Mouse (Mus musculus): ENCODE measurements at regions not wholly inside any gene's neighbourhood (a gene's known extent, or its start where the extent isn't known, plus 50 kb on each side); places are given as distances from the start of the nearest gene placed in this dataset.

DNA sequence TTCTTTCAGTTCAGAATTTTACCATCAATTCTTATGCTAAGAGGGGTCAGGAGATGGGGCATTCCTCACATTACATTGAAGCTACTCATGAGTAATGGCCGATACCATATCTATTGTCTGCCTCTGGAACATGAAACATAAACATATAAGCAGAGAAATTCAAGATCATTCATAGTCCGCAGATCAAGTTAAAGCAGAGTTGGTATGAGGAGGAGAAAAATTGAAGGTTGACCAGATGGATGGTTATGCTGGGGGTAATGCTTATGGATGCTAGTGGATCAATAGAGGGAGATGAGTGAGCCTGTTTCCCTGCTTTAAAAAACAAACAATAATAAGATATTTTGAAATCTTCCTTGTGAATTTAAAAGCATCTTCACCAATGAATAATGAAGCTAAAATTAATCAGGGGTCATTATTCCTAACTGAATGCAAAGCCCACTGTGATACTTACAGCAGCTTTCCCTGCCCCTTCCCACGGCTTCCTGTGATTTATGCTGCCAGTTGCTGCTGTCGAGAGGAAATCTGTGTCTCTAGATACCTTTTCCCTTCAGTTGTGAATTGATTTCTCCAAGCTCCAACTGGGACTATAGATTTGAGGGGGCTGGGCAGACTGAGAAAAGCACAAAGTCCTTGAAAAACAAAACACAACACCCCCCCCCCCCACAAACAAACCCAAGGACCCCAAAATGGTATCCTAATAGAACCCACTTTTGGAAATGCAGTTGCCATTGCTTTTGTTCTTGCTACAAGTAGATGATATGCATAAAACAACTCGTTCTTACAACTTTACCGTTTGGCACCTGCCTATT lies 203.1 kb upstream of the Ubash3b start:
- H3K4me3 ChIP-seq (ENCODE audit: insufficient read depth, low read length): no peak overlapping the region
- peaks cover 7% of the 10 kb centered on the region for H3K4me1 ChIP-seq (ENCODE audit: control insufficient read depth, insufficient read depth, low read length)
- no peak overlapping the region for H3K27ac ChIP-seq (ENCODE audit: insufficient read depth, low read depth, low read length)
- no peak for TF ChIP-seq POLR2A (IDR thresholded peaks at IDR 0.05; ENCODE audit: borderline replicate concordance, low read depth, low read length)
- no peak for TF ChIP-seq CTCF (IDR thresholded peaks at IDR 0.05; ENCODE audit: low read depth, low read length)

DNA sequence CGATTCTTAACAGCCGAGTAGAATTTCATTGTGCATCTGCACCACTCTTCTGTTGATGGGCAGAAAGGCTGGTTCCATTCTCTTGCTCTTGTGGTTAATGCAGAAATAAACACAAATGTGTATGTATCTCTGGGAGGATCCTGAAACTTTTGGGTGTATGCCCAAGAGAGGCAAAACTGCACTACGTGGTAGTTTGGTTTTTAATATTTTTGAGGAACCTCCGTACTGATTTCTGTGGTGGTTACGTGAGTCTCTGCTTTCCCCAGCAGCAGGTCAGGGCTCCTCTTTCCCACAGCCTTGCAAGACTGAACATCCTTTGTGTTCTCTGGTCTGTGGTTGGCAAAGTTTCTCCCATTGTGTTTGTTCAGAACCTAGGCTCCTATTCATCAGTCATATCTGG lies 198.9 kb upstream of the Ubash3b start:
- Histone ChIP-seq H3K4me3 (ENCODE audit: insufficient read depth, low read length) (no peak overlapping the region), H3K4me1 (ENCODE audit: control insufficient read depth, insufficient read depth, low read length) (peaks cover 9% of the 10 kb centered on the region), H3K27ac (ENCODE audit: insufficient read depth, low read depth, low read length) (no peak overlapping the region)
- TF ChIP-seq POLR2A (IDR thresholded peaks at IDR 0.05; ENCODE audit: borderline replicate concordance, low read depth, low read length) (no peak), CTCF (IDR thresholded peaks at IDR 0.05; ENCODE audit: low read depth, low read length) (no peak)

DNA sequence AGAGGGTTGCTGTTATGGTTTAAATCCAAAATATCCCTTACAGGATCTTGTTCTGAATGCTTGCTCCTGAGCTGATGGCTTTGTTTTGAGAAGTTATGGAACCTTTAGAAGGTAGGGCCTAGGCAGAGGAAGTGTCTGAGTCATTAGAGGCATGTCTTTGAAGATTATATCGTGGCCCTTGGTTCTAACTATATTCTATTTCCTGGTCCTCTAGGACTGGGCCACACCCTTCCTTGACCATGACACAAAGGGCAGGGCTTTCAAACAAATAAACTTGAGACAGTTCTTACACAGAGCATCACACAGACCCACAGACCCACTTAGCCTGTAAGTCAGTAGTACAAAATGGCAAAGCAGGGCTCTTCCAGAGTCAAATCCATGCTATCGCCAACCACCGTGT lies 197.8 kb upstream of the Ubash3b start:
- Histone ChIP-seq H3K4me1 (ENCODE audit: control insufficient read depth, insufficient read depth, low read length) (peaks cover 9% of the 10 kb centered on the region), H3K4me3 (ENCODE audit: insufficient read depth, low read length) (no peak overlapping the region), H3K27ac (ENCODE audit: insufficient read depth, low read depth, low read length) (no peak overlapping the region)
- TF ChIP-seq POLR2A (IDR thresholded peaks at IDR 0.05; ENCODE audit: borderline replicate concordance, low read depth, low read length): no peak
- no peak for TF ChIP-seq CTCF (IDR thresholded peaks at IDR 0.05; ENCODE audit: low read depth, low read length)

DNA sequence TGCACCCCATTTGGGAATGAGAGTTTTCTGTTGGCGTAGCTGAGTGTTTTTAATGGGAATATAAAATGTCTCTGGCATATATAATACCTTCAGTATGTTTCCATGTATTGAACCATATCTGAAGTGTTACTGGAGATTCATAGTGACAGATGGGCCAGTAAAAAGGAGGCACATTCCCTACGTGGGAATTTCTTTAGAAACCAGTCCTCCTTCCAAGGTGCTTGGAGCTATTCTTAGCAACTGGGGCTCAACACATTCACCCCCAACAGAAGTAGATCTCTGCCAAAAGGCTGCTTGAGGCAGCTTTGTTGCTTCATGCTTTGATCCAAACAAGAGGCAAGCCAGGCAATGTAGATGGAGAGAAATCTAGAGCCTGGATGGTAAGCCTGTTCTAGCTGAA lies 183.8 kb upstream of the Ubash3b start:
- TF ChIP-seq CTCF (IDR thresholded peaks at IDR 0.05; ENCODE audit: low read depth, low read length): no peak
- no peak for TF ChIP-seq POLR2A (IDR thresholded peaks at IDR 0.05; ENCODE audit: borderline replicate concordance, low read depth, low read length)
- Histone ChIP-seq H3K27ac (ENCODE audit: insufficient read depth, low read depth, low read length) (no peak overlapping the region), H3K4me1 (ENCODE audit: control insufficient read depth, insufficient read depth, low read length) (no peaks in the 10 kb centered on the region), H3K4me3 (ENCODE audit: insufficient read depth, low read length) (no peak overlapping the region)

DNA sequence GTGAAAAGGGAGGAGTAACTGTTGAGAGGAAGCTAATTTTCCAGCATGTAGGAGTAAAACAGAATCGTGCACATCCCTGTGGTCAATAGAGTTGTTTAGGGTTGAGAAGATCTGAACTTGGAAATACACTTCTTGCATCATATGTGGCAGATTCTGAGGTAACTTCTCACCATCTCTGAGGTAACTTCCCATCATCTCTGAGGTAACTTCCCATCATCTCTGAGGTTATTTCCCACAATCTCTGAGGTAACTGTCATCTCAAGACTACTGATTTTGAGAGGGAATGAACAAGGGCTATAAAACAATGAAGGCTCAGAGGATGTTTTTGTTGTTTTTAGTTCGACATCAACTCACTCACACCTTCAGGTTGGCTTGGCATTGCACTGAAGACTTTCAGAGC lies 175.9 kb upstream of the Ubash3b start:
- Histone ChIP-seq H3K4me3 (ENCODE audit: insufficient read depth, low read length) (no peak overlapping the region), H3K4me1 (ENCODE audit: control insufficient read depth, insufficient read depth, low read length) (peaks cover 11% of the 10 kb centered on the region), H3K27ac (ENCODE audit: insufficient read depth, low read depth, low read length) (no peak overlapping the region)
- TF ChIP-seq POLR2A (IDR thresholded peaks at IDR 0.05; ENCODE audit: borderline replicate concordance, low read depth, low read length) (no peak), CTCF (IDR thresholded peaks at IDR 0.05; ENCODE audit: low read depth, low read length) (no peak)

DNA sequence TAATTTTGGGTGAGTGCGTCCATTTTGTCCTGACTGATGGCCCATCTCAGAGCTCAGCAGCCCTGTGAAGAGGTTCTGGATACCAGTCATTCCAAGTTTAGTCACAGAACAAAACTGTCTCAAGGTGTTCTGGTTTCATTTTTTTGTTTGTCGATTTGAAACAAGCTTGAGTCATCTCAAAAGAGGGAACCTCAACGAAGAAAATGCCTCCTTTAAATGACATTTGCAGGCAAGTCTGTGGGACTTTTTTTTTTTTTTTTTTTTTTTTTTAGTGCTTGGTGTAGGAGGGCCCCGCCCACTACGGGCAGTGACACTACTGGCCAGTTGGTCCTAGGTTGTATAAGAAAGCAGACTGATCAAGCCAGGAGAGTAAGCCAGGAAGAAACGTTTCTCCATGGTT lies 175.3 kb upstream of the Ubash3b start:
- no peak overlapping the region for H3K27ac ChIP-seq (ENCODE audit: insufficient read depth, low read depth, low read length)
- H3K4me3 ChIP-seq (ENCODE audit: insufficient read depth, low read length): no peak overlapping the region
- peaks cover 11% of the 10 kb centered on the region for H3K4me1 ChIP-seq (ENCODE audit: control insufficient read depth, insufficient read depth, low read length)
- no peak for TF ChIP-seq CTCF (IDR thresholded peaks at IDR 0.05; ENCODE audit: low read depth, low read length)
- no peak for TF ChIP-seq POLR2A (IDR thresholded peaks at IDR 0.05; ENCODE audit: borderline replicate concordance, low read depth, low read length)

DNA sequence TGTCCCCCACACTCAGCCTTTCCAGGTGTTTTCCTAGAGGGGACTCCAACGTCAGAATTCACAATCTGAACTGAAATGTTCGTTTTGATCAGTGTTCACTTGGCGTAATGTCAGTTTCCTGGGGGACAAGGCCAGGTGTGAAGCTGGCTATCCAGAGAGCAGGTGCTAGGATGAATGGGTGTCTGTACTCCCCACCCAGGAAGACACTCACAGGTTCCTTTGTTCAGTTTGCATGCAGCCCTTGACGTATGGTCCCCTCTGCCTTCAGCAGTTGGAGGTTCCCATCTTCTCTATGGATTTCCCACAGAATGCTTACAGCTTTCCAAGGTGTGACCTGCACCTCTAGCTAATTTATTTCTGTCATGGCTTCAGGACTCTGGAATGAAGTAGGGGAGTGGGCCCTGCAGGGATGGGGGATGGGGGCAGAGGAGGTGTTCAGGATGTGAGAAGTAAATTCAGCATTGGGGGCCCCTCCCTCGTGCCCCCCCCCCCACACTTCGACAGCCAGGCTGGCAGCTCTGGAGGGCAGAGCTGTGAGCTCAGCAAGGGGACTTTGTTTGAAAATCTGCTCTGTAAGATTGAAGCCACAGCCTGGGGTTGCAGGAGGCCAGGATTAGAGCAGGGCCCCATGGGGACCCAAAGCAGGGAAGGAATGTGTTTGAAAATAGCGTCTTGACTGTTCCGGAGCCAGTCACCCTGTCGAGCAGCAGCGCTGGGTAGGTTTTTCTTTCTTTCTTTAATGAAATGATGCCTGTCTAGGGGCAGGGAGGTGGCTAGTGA lies 173.2 kb upstream of the Ubash3b start:
- Histone ChIP-seq H3K4me3 (ENCODE audit: insufficient read depth, low read length) (no peak overlapping the region), H3K27ac (ENCODE audit: insufficient read depth, low read depth, low read length) (no peak overlapping the region), H3K4me1 (ENCODE audit: control insufficient read depth, insufficient read depth, low read length) (peaks cover 11% of the 10 kb centered on the region)
- TF ChIP-seq POLR2A (IDR thresholded peaks at IDR 0.05; ENCODE audit: borderline replicate concordance, low read depth, low read length) (no peak), CTCF (IDR thresholded peaks at IDR 0.05; ENCODE audit: low read depth, low read length) (no peak)

DNA sequence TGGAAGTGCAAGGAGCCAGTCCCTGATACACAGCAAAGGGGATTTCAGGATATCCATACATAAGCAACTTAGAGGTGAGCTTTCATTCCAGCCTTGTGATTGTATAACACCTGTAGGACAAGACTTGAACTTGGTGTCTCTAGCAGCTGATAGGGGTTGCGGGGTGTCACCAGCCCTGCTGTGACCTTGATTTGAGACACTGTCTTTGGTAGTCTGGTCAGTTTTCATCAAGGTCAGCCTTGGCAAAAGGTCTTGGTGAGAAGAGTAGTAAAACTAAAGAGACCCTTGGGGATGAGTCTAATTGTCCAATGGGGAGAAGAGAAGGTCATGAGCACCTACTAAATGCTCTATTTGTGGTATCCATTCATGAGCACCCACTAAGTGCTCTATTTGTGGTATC lies 172.0 kb upstream of the Ubash3b start:
- peaks cover 18% of the 10 kb centered on the region for H3K4me1 ChIP-seq (ENCODE audit: control insufficient read depth, insufficient read depth, low read length)
- H3K4me3 ChIP-seq (ENCODE audit: insufficient read depth, low read length): no peak overlapping the region
- H3K27ac ChIP-seq (ENCODE audit: insufficient read depth, low read depth, low read length): no peak overlapping the region
- TF ChIP-seq POLR2A (IDR thresholded peaks at IDR 0.05; ENCODE audit: borderline replicate concordance, low read depth, low read length) (no peak), CTCF (IDR thresholded peaks at IDR 0.05; ENCODE audit: low read depth, low read length) (no peak)

DNA sequence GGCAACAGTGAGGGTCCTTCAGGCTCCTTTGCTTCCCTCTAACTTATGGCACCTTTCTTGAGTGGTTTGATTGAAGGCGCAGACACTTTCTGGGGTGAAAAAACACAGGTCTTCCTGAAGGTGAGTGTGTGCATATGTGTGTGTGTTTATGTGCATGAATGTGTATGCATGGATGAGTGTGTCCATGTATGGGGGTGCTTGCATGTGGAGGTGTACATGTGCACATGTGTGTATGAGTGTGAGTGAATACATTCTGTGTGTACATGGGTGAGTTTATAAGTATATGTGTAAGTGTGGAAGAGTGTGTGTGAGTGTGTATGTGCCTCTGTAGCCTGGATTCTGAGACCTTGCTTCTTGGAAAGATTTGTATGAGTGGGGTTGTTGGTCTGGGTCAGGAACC lies 167.5 kb upstream of the Ubash3b start:
- TF ChIP-seq CTCF (IDR thresholded peaks at IDR 0.05; ENCODE audit: low read depth, low read length) (no peak), POLR2A (IDR thresholded peaks at IDR 0.05; ENCODE audit: borderline replicate concordance, low read depth, low read length) (no peak)
- Histone ChIP-seq H3K4me1 (ENCODE audit: control insufficient read depth, insufficient read depth, low read length) (peaks cover 15% of the 10 kb centered on the region), H3K27ac (ENCODE audit: insufficient read depth, low read depth, low read length) (peak overlapping the region; percentile 76), H3K4me3 (ENCODE audit: insufficient read depth, low read length) (peak overlapping the region; percentile 18)

DNA sequence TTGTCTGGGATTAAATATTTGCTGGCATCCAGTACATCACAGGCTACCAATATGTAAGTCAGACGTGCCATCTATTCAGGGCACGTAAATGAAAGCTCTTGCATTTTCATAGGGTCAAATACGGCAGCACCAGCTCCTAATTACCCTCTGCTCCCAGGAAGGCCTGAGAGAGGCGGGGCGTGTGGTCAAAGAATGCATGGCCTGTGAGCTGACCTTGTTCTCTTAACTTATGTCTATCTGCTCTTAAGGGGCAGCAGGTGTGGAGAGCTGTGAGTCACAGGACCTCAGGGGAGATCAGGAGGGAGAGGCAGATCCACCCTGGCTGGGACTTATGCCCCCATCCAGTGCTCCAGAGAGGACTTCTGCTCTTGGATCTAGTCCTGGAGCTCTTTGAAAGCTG lies 167.0 kb upstream of the Ubash3b start:
- Histone ChIP-seq H3K4me1 (ENCODE audit: control insufficient read depth, insufficient read depth, low read length) (peaks cover 15% of the 10 kb centered on the region), H3K27ac (ENCODE audit: insufficient read depth, low read depth, low read length) (peak overlapping the region; percentile 76), H3K4me3 (ENCODE audit: insufficient read depth, low read length) (peak overlapping the region; percentile 18)
- TF ChIP-seq POLR2A (IDR thresholded peaks at IDR 0.05; ENCODE audit: borderline replicate concordance, low read depth, low read length): no peak
